Mouse (Mus musculus) brown adipose tissue, adult 24 weeks (tissue): ENCODE results near the gene Asah2. TPM values are rescaled to one million over a fixed set of nuclear protein-coding genes. Genes with fewer than 3 reads are reported as not detected.

Source experiments
- H3K27ac ChIP-seq: fragments of 200-500 bp; replicated peaks from 2 replicates; pipeline ENCODE4 v1.5.1; 2012; ENCODE audit warnings: low read depth, mild to moderate bottlenecking, low read length
- H3K4me1 ChIP-seq: fragments of 200-500 bp; 2 replicates; pipeline ENCODE4 v1.6.1; 2012; ENCODE audit warnings: low read length, mixed read lengths; ENCODE audit not compliant: control insufficient read depth, insufficient read depth, insufficient read length
- H3K4me3 ChIP-seq: fragments of 200-500 bp; 2 replicates; pipeline ENCODE4 v1.5.1; 2012; ENCODE audit warnings: low read depth, mild to moderate bottlenecking, low read length, moderate library complexity; ENCODE audit not compliant: insufficient read depth
- polyA plus RNA-seq: library from polyadenylated mRNA; stranded (reverse); fragments of >200 nt; gene quantifications from 2 replicates; pipeline ENCODE4 v1.2.4, GENCODE M21; 2012; ENCODE audit not compliant: missing spikeins, insufficient read depth, insufficient read length

Gene Asah2
- polyA plus RNA-seq, 1 experiment, result 12.0 TPM

GRCm38 (mm10) chr19:31971998-31972397 is 136.0 kb downstream of the Asah2 start:
- H3K27ac ChIP-seq, result no peak overlapping the region
- H3K4me3 ChIP-seq, result no peak overlapping the region
- no peaks in the 10 kb centered on the region for H3K4me1 ChIP-seq

GRCm38 (mm10) chr19:31971405-31971804 is 136.6 kb downstream of the Asah2 start:
- Histone ChIP-seq H3K4me3 (no peak overlapping the region), H3K27ac (no peak overlapping the region), H3K4me1 (no peaks in the 10 kb centered on the region)

- H3K4me1 ChIP-seq, result no peaks in the 10 kb centered on the region
- no peak overlapping the region for H3K27ac ChIP-seq
- no peak overlapping the region for H3K4me3 ChIP-seq
Measured at GRCm38 (mm10) chr19:31967933-31968532, 140.0 kb downstream of the Asah2 start.

- H3K4me3 ChIP-seq, result no peak overlapping the region
- no peaks in the 10 kb centered on the region for H3K4me1 ChIP-seq
Measured at GRCm38 (mm10) chr19:31963147-31963546, 144.9 kb downstream of the Asah2 start.

GRCm38 (mm10) chr19:31960434-31960833 is 147.6 kb downstream of the Asah2 start:
- Histone ChIP-seq H3K27ac (no peak overlapping the region), H3K4me1 (no peaks in the 10 kb centered on the region), H3K4me3 (no peak overlapping the region)

More at GRCm38 (mm10) chr19:31963147-31963546, 144.9 kb downstream of the Asah2 start:
- no peak overlapping the region for H3K27ac ChIP-seq

- no peak overlapping the region for H3K4me3 ChIP-seq
- H3K27ac ChIP-seq, result no peak overlapping the region
Measured at GRCm38 (mm10) chr19:31956359-31956758, 151.7 kb downstream of the Asah2 start.

GRCm38 (mm10) chr19:31954696-31955095 is 153.3 kb downstream of the Asah2 start:
- no peak overlapping the region for H3K4me3 ChIP-seq
- no peak overlapping the region for H3K27ac ChIP-seq
- H3K4me1 ChIP-seq, result no peaks in the 10 kb centered on the region

More at GRCm38 (mm10) chr19:31956359-31956758, 151.7 kb downstream of the Asah2 start:
- no peaks in the 10 kb centered on the region for H3K4me1 ChIP-seq

GRCm38 (mm10) chr19:31954267-31954666 is 153.7 kb downstream of the Asah2 start:
- Histone ChIP-seq H3K4me1 (no peaks in the 10 kb centered on the region), H3K4me3 (no peak overlapping the region), H3K27ac (no peak overlapping the region)

- Histone ChIP-seq H3K27ac (no peak overlapping the region), H3K4me1 (no peaks in the 10 kb centered on the region), H3K4me3 (no peak overlapping the region)
Measured at GRCm38 (mm10) chr19:31953799-31954198, 154.2 kb downstream of the Asah2 start.

- Histone ChIP-seq H3K4me3 (no peak overlapping the region), H3K27ac (no peak overlapping the region), H3K4me1 (no peaks in the 10 kb centered on the region)
Measured at GRCm38 (mm10) chr19:31950793-31951489, 157.1 kb downstream of the Asah2 start.

Other genes with a start within 250 kb of the Asah2 start
- gene A1cf, start 239.4 kb downstream of the Asah2 start, polyA plus RNA-seq, result not detected in 2 replicates